Mouse (Mus musculus) 416B (cell line): ENCODE measurements around the gene C130032M10Rik.

Experiments
- DNase-seq: peaks from one replicate; pipeline ENCODE4 v3.0.0; 2011; ENCODE audit warnings: low read depth

Gene C130032M10Rik

GRCm38 (mm10) chr9:114515364-114515763, at the start of gene C130032M10Rik:
C130032M10Rik (plus strand) TSS chr9:114515697.
- no peak for DNase-seq

- no peak for DNase-seq
These were observed 48.6 kb upstream of the C130032M10Rik start for GRCm38 (mm10) chr9:114466871-114467270.

GRCm38 (mm10) chr9:114468217-114468616, 47.3 kb upstream of the C130032M10Rik start:
- DNase-seq: no peak

GRCm38 (mm10) chr9:114468701-114469100, 46.8 kb upstream of the C130032M10Rik start:
- no peak for DNase-seq

- DNase-seq: no peak
These were observed 43.6 kb upstream of the C130032M10Rik start for GRCm38 (mm10) chr9:114471892-114472291.

GRCm38 (mm10) chr9:114477019-114477418, 38.5 kb upstream of the C130032M10Rik start:
- DNase-seq: no peak

- DNase-seq: no peak
These were observed 34.6 kb upstream of the C130032M10Rik start for GRCm38 (mm10) chr9:114480940-114481339.

GRCm38 (mm10) chr9:114484771-114485170, 30.7 kb upstream of the C130032M10Rik start:
- DNase-seq: no peak

- DNase-seq: no peak
These were observed 28.7 kb upstream of the C130032M10Rik start for GRCm38 (mm10) chr9:114486808-114487207.

GRCm38 (mm10) chr9:114487481-114488258, 27.8 kb upstream of the C130032M10Rik start:
- no peak for DNase-seq

- peak; percentile 60 for DNase-seq
These were observed 19.0 kb upstream of the C130032M10Rik start for GRCm38 (mm10) chr9:114496469-114496868.

GRCm38 (mm10) chr9:114498218-114498617, 17.3 kb upstream of the C130032M10Rik start:
- DNase-seq: peak; percentile 90

- peak; percentile 89 for DNase-seq
These were observed 15.5 kb upstream of the C130032M10Rik start for GRCm38 (mm10) chr9:114499783-114500515.

- peak; percentile 97 for DNase-seq
These were observed 14.4 kb upstream of the C130032M10Rik start for GRCm38 (mm10) chr9:114501111-114501510.

GRCm38 (mm10) chr9:114501913-114502312, 13.6 kb upstream of the C130032M10Rik start:
- no peak for DNase-seq

GRCm38 (mm10) chr9:114502711-114503427, 12.6 kb upstream of the C130032M10Rik start:
- peak; percentile 98 for DNase-seq

GRCm38 (mm10) chr9:114504816-114505215, 10.7 kb upstream of the C130032M10Rik start, which contains the start of gene Ccr4:
Ccr4 (minus strand) TSS chr9:114504916.
- no peak for DNase-seq

GRCm38 (mm10) chr9:114506564-114506963, 8.9 kb upstream of the C130032M10Rik start:
- DNase-seq: peak; percentile 84

- DNase-seq: peak; percentile 85
These were observed 8.1 kb upstream of the C130032M10Rik start for GRCm38 (mm10) chr9:114507421-114507820.

- no peak for DNase-seq
These were observed 5.7 kb upstream of the C130032M10Rik start for GRCm38 (mm10) chr9:114509785-114510184.

- DNase-seq: no peak
These were observed 2.7 kb upstream of the C130032M10Rik start for GRCm38 (mm10) chr9:114512831-114513230.

- no peak for DNase-seq
These were observed 2.5 kb downstream of the C130032M10Rik start for GRCm38 (mm10) chr9:114517924-114518497.
